Mouse (Mus musculus): ENCODE results near the gene Timm44. TPM values are rescaled to one million over a fixed set of nuclear protein-coding genes. Genes with fewer than 3 reads are reported as not detected.
A peak's percentile ranks its signal among the peaks of the same experiment; 100 is the strongest.
"Not testable (repeated sequence)": the region's sequence is repeated elsewhere in the genome, so short reads cannot be mapped to it uniquely, and the experiment has no call there.

The Timm44 gene
- total RNA-seq, 2 experiments from 2014 or later: 58.9 to 75.6 TPM

GRCm38 (mm10) chr8:4269609-4270008, 6.1 kb downstream of the Timm44 start:
- intact Hi-C loops (cut with DNase I): no loop called here
- no peak for DNase-seq (ENCODE audit: low spot score in 2 of 2)

DNA sequence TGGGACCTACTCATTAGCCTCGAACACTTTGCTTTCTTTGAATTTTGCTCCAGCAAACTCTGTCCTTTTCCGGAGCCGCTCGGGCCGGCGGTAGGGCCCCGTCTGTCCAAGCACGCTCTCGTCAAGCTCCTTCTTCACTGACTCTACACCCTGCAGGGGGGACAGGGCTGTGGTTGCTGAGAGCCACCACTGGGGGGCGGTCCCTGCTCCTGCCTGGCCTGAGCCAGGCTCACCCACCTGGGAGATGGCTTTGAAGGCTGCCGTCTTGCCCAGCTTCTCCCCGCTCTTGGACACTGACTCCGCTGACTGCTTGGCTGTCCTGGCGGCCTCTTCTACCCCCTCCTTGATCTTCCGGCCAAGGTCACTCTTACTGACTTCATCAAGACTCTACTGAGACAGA, 8.1 kb downstream of the Timm44 start:
- DNase-seq (ENCODE audit: low spot score in 2 of 2): no peak
- intact Hi-C loops (cut with DNase I): no loop called here

DNA sequence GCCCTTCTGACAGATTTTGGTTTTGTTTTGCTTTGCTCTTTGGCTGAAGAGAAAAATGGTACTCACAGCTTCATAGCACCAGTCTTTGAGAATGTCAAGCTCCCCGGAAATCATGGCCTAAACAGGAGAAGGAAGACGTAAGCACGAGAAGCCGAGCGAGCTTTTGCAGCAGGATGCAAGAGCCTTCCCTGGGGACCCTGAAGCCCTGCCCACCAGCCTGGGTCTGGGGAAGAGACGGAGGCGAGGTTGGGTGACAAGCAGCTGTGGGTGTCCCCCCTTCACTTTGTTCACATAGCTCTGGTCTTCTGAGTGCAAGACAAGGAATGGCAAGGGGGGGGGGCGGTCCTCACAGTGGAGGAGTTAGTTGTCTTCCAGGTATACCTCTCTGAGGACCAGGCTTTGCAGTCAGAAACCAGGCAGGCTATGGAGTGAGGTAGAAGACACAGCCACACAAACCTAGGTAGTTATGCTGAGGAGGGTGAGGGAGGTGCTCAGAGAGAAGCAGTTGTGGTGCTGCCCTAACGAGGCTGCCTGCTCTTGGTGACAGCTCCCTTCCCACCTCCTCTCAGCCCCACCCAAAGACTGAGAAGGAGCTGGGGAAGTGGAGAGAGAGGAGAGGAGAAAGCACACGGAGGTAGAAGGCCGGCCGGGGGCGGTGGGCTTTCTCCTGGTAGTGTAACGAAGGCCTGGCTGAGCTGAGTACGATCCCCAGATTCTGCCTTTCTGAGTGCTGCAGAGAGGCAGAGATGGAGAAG, 10.4 kb downstream of the Timm44 start:
- intact Hi-C loops (cut with DNase I): no loop called here
- no peak for DNase-seq (ENCODE audit: low spot score in 2 of 2)

DNA sequence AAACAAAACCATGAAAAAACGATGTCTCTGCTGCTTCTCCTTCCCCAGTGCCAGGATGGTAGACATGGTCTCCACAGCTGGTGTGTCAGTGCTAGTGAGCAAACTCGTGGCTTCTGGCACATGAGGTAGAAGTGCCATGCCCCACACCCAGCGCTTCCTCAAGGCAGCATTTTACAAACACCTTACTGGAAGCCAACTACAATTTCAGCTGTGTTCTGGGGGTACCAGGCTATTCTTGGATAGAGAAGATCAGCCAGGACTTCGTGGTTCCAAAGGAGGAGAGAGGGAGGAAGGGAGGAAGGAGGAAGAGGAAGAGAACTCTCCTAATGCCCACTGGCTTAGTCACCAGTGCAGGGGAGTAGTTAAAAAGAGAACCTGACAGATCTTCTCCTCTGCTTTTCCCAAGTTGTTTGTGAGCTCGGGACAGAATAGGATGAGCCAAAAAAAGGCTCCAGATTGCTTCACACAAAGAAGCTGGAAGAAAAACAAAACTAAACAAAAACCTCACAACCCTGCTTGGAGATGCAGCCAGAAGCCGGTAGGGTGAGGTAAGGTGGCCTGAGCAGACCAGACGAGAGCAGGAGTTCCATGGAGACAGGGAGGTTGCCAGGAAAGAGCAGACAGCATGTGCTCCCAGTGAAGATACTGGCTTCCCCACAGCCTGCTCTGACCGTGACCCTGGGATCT, 12.5 kb downstream of the Timm44 start:
- DNase-seq (ENCODE audit: low spot score in 2 of 2): peak; percentile 54 to 55
- intact Hi-C loops (cut with DNase I): no loop called here

GRCm38 (mm10) chr8:4259805-4260170, 15.9 kb downstream of the Timm44 start:
- intact Hi-C loops (cut with DNase I): no loop called here
- DNase-seq (ENCODE audit: low spot score in 2 of 2): no peak

DNA sequence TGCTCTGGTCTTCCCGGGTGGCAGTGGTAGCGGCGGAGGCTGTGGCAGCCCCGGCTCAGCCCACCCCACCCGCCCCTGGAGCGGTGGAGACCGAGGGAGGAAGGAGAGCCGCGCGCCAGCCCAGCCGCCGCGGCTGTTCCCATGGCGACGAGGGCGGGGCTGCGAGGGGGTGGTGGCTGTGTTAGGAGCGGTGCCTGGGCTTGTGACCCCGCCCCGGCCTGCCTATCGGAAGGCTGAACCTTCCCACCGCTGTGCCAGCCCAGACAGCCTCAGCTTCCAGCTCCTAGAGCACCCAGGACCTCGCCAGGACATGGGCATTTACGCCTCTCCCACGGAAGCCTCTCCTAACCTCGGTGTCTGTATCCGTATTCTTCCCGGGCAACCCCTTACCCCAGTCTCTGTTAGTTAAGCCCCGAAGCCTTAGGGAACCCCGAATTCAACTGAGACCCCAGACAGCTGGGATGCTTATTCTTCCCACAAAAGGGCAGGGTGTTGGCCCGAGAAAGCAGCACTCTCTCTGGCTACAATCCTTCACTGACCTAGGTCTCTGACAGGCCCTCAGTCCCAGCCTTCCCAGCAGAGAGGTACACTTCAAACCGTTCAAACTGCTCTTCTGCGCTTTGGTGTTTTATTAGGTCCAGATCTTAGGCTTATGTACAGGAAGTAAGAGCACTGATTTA, 16.4 kb downstream of the Timm44 start, which contains the start of gene Ctxn1:
Gene Ctxn1, minus strand, starts transcription at position 150 of the 680 bp plus-strand sequence.
- intact Hi-C loops (cut with DNase I): no loop called here
- DNase-seq (ENCODE audit: low spot score in 2 of 2): peak; percentile 93

GRCm38 (mm10) chr8:4258678-4259077, 17.0 kb downstream of the Timm44 start:
- DNase-seq (ENCODE audit: low spot score in 2 of 2): peak; percentile 65 to 66
- intact Hi-C loops (cut with DNase I): no loop called here

GRCm38 (mm10) chr8:4258233-4258632, 17.5 kb downstream of the Timm44 start:
- DNase-seq (ENCODE audit: low spot score in 2 of 2): peak; percentile 82 to 83
- intact Hi-C loops (cut with DNase I): no loop called here

GRCm38 (mm10) chr8:4257350-4257749, 18.4 kb downstream of the Timm44 start:
- no peak for DNase-seq (ENCODE audit: low spot score in 2 of 2)
- intact Hi-C loops (cut with DNase I): no loop called here

- intact Hi-C loops (cut with DNase I): no loop called here
- peak; percentile 87 to 89 for DNase-seq (ENCODE audit: low spot score in 2 of 2)
These were observed 18.8 kb downstream of the Timm44 start for GRCm38 (mm10) chr8:4256911-4257310.

DNA sequence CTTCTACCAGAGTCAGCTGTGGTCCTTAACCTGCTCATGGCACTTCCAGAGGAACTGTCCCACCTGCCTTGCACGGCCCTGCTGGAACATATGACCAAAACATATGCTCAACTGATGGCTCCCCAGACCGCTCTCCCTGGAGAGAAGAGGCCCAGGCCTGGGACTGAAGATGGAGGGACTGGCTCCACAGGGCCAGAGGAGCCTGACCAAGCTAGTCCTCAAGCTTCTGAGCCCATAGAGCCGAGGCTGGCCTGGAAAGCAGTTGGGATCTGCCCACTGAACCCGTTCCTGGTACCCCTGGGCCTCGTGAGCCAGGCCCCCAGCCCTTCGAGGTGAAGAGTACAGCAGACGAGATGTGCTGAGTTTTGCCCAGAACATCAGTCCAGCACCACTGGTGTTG, 20.2 kb downstream of the Timm44 start:
- intact Hi-C loops (cut with DNase I); DNase-seq (ENCODE audit: low spot score in 2 of 2): not testable (repeated sequence)

GRCm38 (mm10) chr8:4254001-4254400, 21.7 kb downstream of the Timm44 start:
- intact Hi-C loops (cut with DNase I): loop anchor here (5.0 kb wide), 1 partner anchor 37 kb away; the partner anchor contains the start of gene Prr36
- DNase-seq (ENCODE audit: low spot score in 2 of 2): peak; percentile 60 to 62

GRCm38 (mm10) chr8:4252934-4253841, 22.5 kb downstream of the Timm44 start, which contains the start of gene Snapc2:
Gene Snapc2, plus strand, starts transcription at chr8:4253080.
- intact Hi-C loops (cut with DNase I): loop anchor here (2.0 to 5.0 kb wide), 2 partner anchors 14 to 36 kb away; partner anchors contain the start of genes Gm49320, Map2k7 and Prr36
- DNase-seq (ENCODE audit: low spot score in 2 of 2): peak; percentile 95 to 96

DNA sequence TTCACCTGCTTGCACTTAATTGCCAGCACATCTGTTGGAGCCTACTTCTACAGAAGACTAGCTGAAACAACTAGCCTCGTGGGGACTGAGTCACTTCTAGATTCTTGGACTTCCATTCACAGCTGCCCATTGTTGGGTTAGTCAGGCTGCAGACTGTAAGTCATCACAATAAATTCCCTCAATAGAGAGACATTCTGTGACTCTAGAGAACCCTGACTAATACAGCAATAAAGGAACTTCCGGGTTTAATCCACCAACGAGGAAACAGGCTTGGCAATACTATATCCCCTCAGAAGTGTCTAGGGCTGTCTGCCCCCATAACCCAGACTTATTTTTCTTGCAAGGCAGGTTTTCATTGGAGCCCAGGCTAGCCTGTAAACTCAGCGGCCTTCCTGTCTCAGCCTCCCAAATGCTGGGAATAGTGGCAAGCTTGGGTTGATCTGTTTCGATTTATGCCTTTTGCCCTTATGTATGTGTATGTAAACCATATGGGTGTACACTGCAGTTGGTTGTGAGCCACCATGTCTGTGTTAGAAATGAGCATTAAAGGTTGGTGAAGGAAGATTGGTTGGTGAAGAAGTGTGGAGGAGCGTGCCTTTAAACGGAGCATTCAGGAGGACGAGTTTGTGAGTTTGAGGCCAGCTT, 23.5 kb downstream of the Timm44 start:
- intact Hi-C loops (cut with DNase I): loop anchor here (2.0 to 5.0 kb wide), 2 partner anchors 13 to 35 kb away; partner anchors contain the start of genes Gm49320, Map2k7 and Prr36
- no peak for DNase-seq (ENCODE audit: low spot score in 2 of 2)

DNA sequence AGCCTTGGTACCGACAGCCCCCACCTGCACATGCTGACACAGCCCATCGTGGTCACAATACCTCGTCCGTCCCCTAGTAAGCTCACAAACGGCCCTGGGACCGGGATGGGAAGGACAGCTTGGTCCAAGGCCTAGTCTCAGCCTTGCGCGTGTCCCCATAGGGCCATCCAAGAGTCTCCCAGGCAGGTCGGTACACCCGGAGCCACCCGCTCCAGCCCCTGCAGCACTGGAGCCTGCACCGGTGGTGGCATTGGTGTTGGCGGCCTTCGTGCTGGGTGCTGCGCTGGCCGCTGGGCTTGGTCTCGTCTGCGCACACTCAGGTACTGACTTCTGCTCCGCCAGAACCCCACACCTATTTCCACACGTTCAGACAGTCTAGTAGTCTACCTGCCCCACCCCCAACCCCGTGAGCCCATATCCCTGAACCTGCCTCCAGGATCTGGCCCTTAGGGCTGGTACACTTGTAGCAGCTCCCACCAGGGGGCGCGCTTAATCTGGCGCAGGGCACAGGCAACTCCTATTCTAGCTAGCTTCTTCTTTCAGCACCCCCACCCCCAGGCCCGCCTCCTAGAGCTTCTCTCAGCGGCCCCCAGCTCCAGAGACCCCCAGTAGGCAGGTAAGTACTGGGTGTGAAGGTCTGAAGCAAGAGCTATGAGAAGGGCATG, 25.3 kb downstream of the Timm44 start:
- DNase-seq (ENCODE audit: low spot score in 2 of 2): peak; percentile 83
- intact Hi-C loops (cut with DNase I): loop anchor here (5.0 kb wide), 1 partner anchor 33 kb away; the partner anchor contains the start of gene Prr36

- no peak for DNase-seq (ENCODE audit: low spot score in 2 of 2)
- intact Hi-C loops (cut with DNase I): loop anchor here (1.0 kb wide), 1 partner anchor 73 kb away; no protein-coding TSS in a partner anchor
These were observed 26.5 kb downstream of the Timm44 start for GRCm38 (mm10) chr8:4249213-4249612.

DNA sequence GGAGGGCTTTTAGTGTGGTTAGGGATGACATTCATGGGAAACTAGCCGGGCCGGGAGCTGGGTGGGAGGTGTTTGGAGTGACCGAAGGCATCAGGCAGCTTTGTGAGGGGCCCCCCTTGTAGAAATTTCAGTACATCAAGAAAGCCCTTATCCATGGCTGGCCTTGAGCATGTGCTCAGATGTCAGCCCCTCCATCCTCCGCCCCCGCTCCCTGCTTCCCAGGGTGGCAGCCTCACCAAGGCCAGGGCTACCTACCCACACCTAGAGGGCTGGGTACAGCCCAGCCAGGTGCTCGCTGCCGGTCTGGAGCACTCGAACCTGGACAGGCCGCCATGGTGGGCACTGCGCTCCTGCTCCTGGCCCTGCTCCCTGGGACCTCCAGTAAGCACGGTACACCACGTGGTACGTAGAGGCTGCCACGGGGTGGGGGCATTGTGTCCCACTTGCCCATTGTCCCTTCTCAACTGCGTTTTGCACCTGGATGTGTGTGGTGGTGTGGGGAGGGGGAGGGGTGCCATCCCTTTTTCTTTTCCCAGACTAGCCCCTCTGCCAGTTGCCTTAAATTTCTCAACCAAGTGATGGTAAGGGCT, 27.7 kb downstream of the Timm44 start, which contains the start of gene Tgfbr3l:
Gene Tgfbr3l, plus strand, starts transcription at position 264 of the 590 bp plus-strand sequence.
- intact Hi-C loops (cut with DNase I): no loop called here
- no peak for DNase-seq (ENCODE audit: low spot score in 2 of 2)

GRCm38 (mm10) chr8:4247241-4247640, 28.5 kb downstream of the Timm44 start:
- intact Hi-C loops (cut with DNase I): no loop called here

More at GRCm38 (mm10) chr8:4247241-4247640, 28.5 kb downstream of the Timm44 start:
- DNase-seq (ENCODE audit: low spot score in 2 of 2): no peak
